In genomic region chr2:174942221-174942620, GRCm38 (mm10) we compare ENCODE assay signal across 18 mouse cellular contexts.
"Had no signal": no experiment of that assay in that cellular context is flagged by ENCODE, and none has a peak within 500 bp of the region (broad histone marks: within the 10 kb centered on the region; RNA-seq: fewer than 3 reads in every experiment).

No protein-coding gene starts in this region.

- ATAC-seq: midbrain, embryonic 16.5 days had no signal

- H3K36me3 ChIP-seq: midbrain, embryonic 10.5 days; midbrain, embryonic 12.5 days; neural tube, embryonic 13.5 days; neural tube, embryonic 15.5 days had no signal

- H3K9ac ChIP-seq: lung, embryonic 14.5 days; midbrain, embryonic 12.5 days; neural tube, embryonic 13.5 days; neural tube, embryonic 15.5 days had no signal

- DNase-seq: lung, embryonic 14.5 days; lung, postnatal 10 days; lung, postnatal 4 days; midbrain, embryonic 14.5 days; retina, postnatal 1 day; right cerebral cortex, adult 18-20 months; right cerebral cortex, postnatal 25 days; right cerebral cortex, postnatal 4 days; spleen, adult 18-20 months; thymus, adult 18-20 months; thymus, postnatal 14 days; thymus, postnatal 36 days had no signal

- H3K4me2 ChIP-seq: lung, embryonic 14.5 days; midbrain, embryonic 12.5 days; neural tube, embryonic 13.5 days; neural tube, embryonic 15.5 days had no signal

- H3K9me3 ChIP-seq: midbrain, embryonic 10.5 days; midbrain, embryonic 12.5 days; neural tube, embryonic 13.5 days; neural tube, embryonic 15.5 days had no signal

- H3K4me3 ChIP-seq: midbrain, embryonic 10.5 days; midbrain, embryonic 12.5 days; myocyte; neural tube, embryonic 13.5 days; neural tube, embryonic 15.5 days had no signal

- H3K27ac ChIP-seq: midbrain, embryonic 10.5 days; midbrain, embryonic 12.5 days; neural tube, embryonic 13.5 days; neural tube, embryonic 15.5 days had no signal

- H3K4me1 ChIP-seq: midbrain, embryonic 10.5 days; midbrain, embryonic 12.5 days; neural tube, embryonic 13.5 days; neural tube, embryonic 15.5 days had no signal

- H3K27me3 ChIP-seq: midbrain, embryonic 12.5 days; neural tube, embryonic 13.5 days; neural tube, embryonic 15.5 days had no signal
